Mouse (Mus musculus) thymus, adult 2 months (tissue): Measurements from ENCODE around the gene Cygb. TPM values are rescaled to one million over a fixed set of nuclear protein-coding genes. Genes with fewer than 3 reads are reported as not detected.
A peak's percentile ranks its signal among the peaks of the same experiment; 100 is the strongest.
"Not testable (repeated sequence)": the region's sequence is repeated elsewhere in the genome, so short reads cannot be mapped to it uniquely, and the experiment has no call there.

Experiments used
- DNase-seq: peaks from one replicate; pipeline ENCODE4 v3.0.0; 2021
- H3K27ac ChIP-seq: fragments of 200-500 bp; 2 replicates; pipeline ENCODE4 v1.5.1; 2012; ENCODE audit warnings: low read length, control low read depth; ENCODE audit not compliant: control insufficient read depth, insufficient read depth
- H3K27me3 ChIP-seq: fragments of 200-500 bp; 2 replicates; pipeline ENCODE4 v1.6.1; 2012; ENCODE audit warnings: mild to moderate bottlenecking, low read length, moderate library complexity, mixed read lengths; ENCODE audit not compliant: control insufficient read depth, insufficient read depth
- H3K36me3 ChIP-seq: fragments of 200-500 bp; 2 replicates; pipeline ENCODE4 v1.6.1; 2012; ENCODE audit warnings: mild to moderate bottlenecking, low read length, moderate library complexity; ENCODE audit not compliant: control insufficient read depth, insufficient read depth
- H3K4me1 ChIP-seq: fragments of 200-500 bp; replicated peaks from 2 replicates; pipeline ENCODE4 v1.6.1; 2012; ENCODE audit warnings: low read length; ENCODE audit not compliant: control insufficient read depth, insufficient read depth
- H3K4me3 ChIP-seq: fragments of 200-500 bp; 2 replicates; pipeline ENCODE4 v1.5.1; 2012; ENCODE audit warnings: mild to moderate bottlenecking, low read length, control low read depth, moderate library complexity; ENCODE audit not compliant: control insufficient read depth, insufficient read depth
- CTCF ChIP-seq: fragments of 200-500 bp; IDR thresholded peaks from 2 replicates; pipeline ENCODE4 v1.5.1; 2012; ENCODE audit warnings: mild to moderate bottlenecking, control low read depth, low read length, moderate library complexity, borderline replicate concordance; ENCODE audit not compliant: control insufficient read depth, poor library complexity, insufficient read depth; ENCODE audit errors: extremely low read depth
- POLR2A ChIP-seq: fragments of 200-500 bp; IDR thresholded peaks from 2 replicates; pipeline ENCODE4 v1.6.1; 2012; ENCODE audit warnings: mild to moderate bottlenecking, low read length, control low read depth, moderate library complexity; ENCODE audit not compliant: control insufficient read depth, poor library complexity, insufficient read depth; ENCODE audit errors: extremely low read depth
- WGBS: fragments of 180-500 bp; shearing (Covaris S2); methylation state at CpG from one replicate; pipeline ENCODE4 v1.1.7; 2018; 5-methylcytosine and 5-hydroxymethylcytosine counted together
- polyA plus RNA-seq: library from polyadenylated mRNA; depleted of rRNA; stranded (reverse); fragments of >200 nt; gene quantifications from 2 replicates; pipeline ENCODE4 v1.2.3, GENCODE M21; 2012

The Cygb gene
- polyA plus RNA-seq, 1 experiment: 14.0 TPM

DNA sequence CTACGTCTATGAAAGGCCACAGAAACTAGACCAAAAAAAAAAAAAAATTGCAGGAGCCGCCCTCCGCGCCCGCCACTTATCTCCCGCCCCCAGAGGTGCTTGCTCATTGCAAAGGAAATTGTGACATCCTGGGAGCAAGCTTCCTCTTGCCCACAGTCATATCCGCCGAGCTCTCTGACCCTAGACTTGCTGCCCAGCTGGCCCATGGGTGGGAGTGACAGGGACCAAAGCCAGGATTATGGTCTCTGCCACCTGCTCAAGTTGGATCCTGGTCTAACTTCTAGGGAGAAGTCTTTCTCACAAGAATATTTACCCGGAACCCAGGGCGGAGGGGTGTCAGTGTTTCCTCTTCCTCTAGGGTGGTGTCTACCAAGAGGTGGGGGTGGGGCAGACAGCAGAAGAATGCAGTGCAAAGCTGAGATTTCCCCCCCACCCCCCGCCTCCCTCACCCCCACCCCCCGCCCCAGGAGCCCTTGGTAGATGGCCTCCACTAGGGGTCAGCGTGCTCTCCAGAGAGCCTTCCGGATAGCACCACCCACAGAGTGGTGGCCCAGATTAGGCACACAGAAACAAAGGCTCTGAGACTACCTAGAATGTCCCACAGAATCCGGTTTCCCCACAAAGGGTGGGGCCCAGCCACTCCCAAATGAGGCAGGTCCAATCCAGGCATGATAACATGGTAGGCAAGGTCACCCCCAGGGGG, 38.2 kb downstream of the Cygb start:
- H3K27ac ChIP-seq: no peak overlapping the region
- no peak for TF ChIP-seq POLR2A
- no peak for TF ChIP-seq CTCF
- peak overlapping the region; percentile 28; the same call in 1 of the 2 replicates for H3K4me3 ChIP-seq
- H3K4me1 ChIP-seq: peaks cover 48% of the 10 kb centered on the region
- H3K27me3 ChIP-seq: no peaks in the 10 kb centered on the region
- H3K36me3 ChIP-seq: no peaks in the 10 kb centered on the region
- 1% methylated on average over 15 of the region's 15 CpGs for WGBS
- peak; percentile 40 for DNase-seq

GRCm38 (mm10) chr11:116613234-116613633, 40.9 kb downstream of the Cygb start:
- no peaks in the 10 kb centered on the region for H3K36me3 ChIP-seq
- no peak overlapping the region for H3K4me3 ChIP-seq
- WGBS: 97% methylated on average over 6 of the region's 6 CpGs
- TF ChIP-seq CTCF: no peak
- TF ChIP-seq POLR2A: no peak
- peaks cover 50% of the 10 kb centered on the region for H3K4me1 ChIP-seq
- no peaks in the 10 kb centered on the region for H3K27me3 ChIP-seq
- H3K27ac ChIP-seq: no peak overlapping the region
- no peak for DNase-seq

DNA sequence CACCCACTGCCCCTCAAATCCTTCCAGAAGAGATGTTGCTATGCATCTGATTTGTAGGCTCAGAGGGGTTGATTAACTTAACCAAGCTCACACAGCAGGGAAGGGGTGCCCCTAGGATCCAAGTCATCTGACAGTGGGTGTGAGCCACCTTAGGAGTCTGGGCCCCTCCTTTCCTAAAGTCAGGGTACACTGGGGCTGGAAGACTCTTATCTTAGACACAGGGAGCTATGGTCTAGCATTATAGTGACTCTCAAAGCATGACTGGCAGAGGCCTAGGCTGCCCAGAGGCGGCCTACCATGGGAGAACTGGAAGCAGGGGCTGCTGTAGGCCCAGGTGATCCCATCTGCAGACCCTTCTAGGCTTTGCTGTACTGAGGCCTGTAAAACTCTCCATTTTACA, 41.6 kb downstream of the Cygb start:
- Histone ChIP-seq H3K4me3 (no peak overlapping the region), H3K27me3 (no peaks in the 10 kb centered on the region), H3K4me1 (peaks cover 50% of the 10 kb centered on the region), H3K36me3 (no peaks in the 10 kb centered on the region), H3K27ac (no peak overlapping the region)
- WGBS: 89% methylated on average over 1 of the region's 1 CpGs
- TF ChIP-seq POLR2A: no peak
- no peak for TF ChIP-seq CTCF
- DNase-seq: no peak

- peaks cover 50% of the 10 kb centered on the region for H3K4me1 ChIP-seq
- 70% methylated on average over 9 of the region's 9 CpGs for WGBS
These were observed 42.2 kb downstream of the Cygb start for GRCm38 (mm10) chr11:116611883-116612282.

DNA sequence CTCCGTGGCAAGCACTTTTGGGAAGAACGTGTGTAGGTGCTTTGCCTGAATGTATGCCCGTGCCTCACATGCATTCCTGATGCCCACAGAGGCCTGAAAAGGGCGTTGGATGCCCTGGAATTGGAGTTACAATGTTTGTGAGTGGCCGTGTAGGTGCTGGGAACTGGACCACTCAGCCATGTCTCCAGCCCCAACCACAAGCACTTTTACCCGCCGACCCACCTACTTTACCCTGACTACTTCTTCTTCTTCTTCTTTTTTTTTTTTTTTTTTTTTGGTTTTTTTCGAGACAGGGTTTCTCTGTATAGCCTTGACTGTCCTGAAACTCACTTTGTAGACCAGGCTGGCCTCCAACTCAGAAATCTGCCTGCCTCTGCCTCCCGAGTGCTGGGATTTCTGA, 42.9 kb downstream of the Cygb start:
- H3K4me1 ChIP-seq: peaks cover 51% of the 10 kb centered on the region
- H3K27me3 ChIP-seq, H3K27ac ChIP-seq, H3K36me3 ChIP-seq, H3K4me3 ChIP-seq, DNase-seq: not testable (repeated sequence)
- 65% methylated on average over 9 of the region's 9 CpGs for WGBS

More at GRCm38 (mm10) chr11:116611883-116612282, 42.2 kb downstream of the Cygb start:
- DNase-seq: no peak
- no peaks in the 10 kb centered on the region for H3K27me3 ChIP-seq
- no peak overlapping the region for H3K4me3 ChIP-seq
- H3K36me3 ChIP-seq: no peaks in the 10 kb centered on the region
- H3K27ac ChIP-seq: no peak overlapping the region
- TF ChIP-seq POLR2A (no peak), CTCF (no peak)

- 86% methylated on average over 15 of the region's 15 CpGs for WGBS
- no peak overlapping the region for H3K4me3 ChIP-seq
- H3K27ac ChIP-seq: no peak overlapping the region
These were observed 44.0 kb downstream of the Cygb start for GRCm38 (mm10) chr11:116609965-116610630.

More at GRCm38 (mm10) chr11:116609965-116610630, 44.0 kb downstream of the Cygb start:
- DNase-seq: no peak
- no peak for TF ChIP-seq POLR2A
- TF ChIP-seq CTCF: no peak
- Histone ChIP-seq H3K27me3 (no peaks in the 10 kb centered on the region), H3K36me3 (no peaks in the 10 kb centered on the region), H3K4me1 (peaks cover 44% of the 10 kb centered on the region)
